In genomic region chr10:67490632-67491031, GRCm38 (mm10) we compare ENCODE assay signal across 24 mouse cellular contexts.
"Had no signal": no experiment of that assay in that cellular context is flagged by ENCODE, and none has a peak within 500 bp of the region (broad histone marks: within the 10 kb centered on the region; RNA-seq: fewer than 3 reads in every experiment).

No protein-coding gene starts in this region.

- ATAC-seq: hindbrain, embryonic 16.5 days; inflammation-experienced regulatory T-cells, adult 6 months; intestine, embryonic 15.5 days; intestine, postnatal 0 days had no signal

- DNase-seq: gastrocnemius, postnatal 14 days; gastrocnemius, postnatal 36 days; heart, adult 2 months; heart, postnatal 10 days; heart, postnatal 4 days; kidney, adult 18-20 months; kidney, adult 8-10 months; kidney, postnatal 10 days; kidney, postnatal 25 days; kidney, postnatal 4 days; liver had no signal

- H3K27ac ChIP-seq: heart, adult 2 months; heart, embryonic 10.5 days; hindbrain, embryonic 10.5 days; hindbrain, embryonic 12.5 days; hindbrain, embryonic 14.5 days; intestine, embryonic 15.5 days; layer of hippocampus, adult 2 months; left cerebral cortex, adult 2 months; limb, embryonic 10.5 days; limb, embryonic 12.5 days had no signal

- H3K27me3 ChIP-seq: heart, embryonic 12.5 days; hindbrain, embryonic 12.5 days; intestine, embryonic 15.5 days; limb, embryonic 12.5 days had no signal

- H3K36me3 ChIP-seq: heart, embryonic 10.5 days; heart, embryonic 12.5 days; hindbrain, embryonic 10.5 days; hindbrain, embryonic 12.5 days; intestine, embryonic 15.5 days; limb, embryonic 10.5 days; limb, embryonic 12.5 days had no signal

- H3K4me1 ChIP-seq: heart, embryonic 10.5 days; heart, embryonic 12.5 days; hindbrain, embryonic 10.5 days; hindbrain, embryonic 12.5 days; intestine, embryonic 15.5 days; limb, embryonic 10.5 days; limb, embryonic 12.5 days had no signal

- H3K4me3 ChIP-seq: heart, adult 2 months; heart, embryonic 10.5 days; heart, embryonic 12.5 days; hindbrain, embryonic 10.5 days; hindbrain, embryonic 12.5 days; intestine, embryonic 15.5 days; layer of hippocampus, adult 2 months; left cerebral cortex, adult 2 months; limb, embryonic 10.5 days; limb, embryonic 12.5 days had no signal
